Mouse (Mus musculus) gastrocnemius, postnatal 25 days (tissue): ENCODE data around the gene Lin9. TPM values are rescaled to one million over a fixed set of nuclear protein-coding genes. Genes with fewer than 3 reads are reported as not detected.
"Not testable (repeated sequence)": the region's sequence is repeated elsewhere in the genome, so short reads cannot be mapped to it uniquely, and the experiment has no call there.

ENCODE experiments used
- DNase-seq: peaks from one replicate; pipeline ENCODE4 v3.0.0; 2022
- long read RNA-seq, 2 experiments: library from polyadenylated mRNA; stranded (forward); transcript quantifications; one replicate each; pipeline ENCODE4 v2.0.0; 2021
- total RNA-seq, 2 experiments: library from RNA; stranded (reverse); gene quantifications; 1 replicate in 1 of 2; 2 replicates in 1 of 2; pipeline ENCODE4 v1.2.3; 2021

Lin9 gene
- total RNA-seq, result 1 to 10 TPM; 2.7 to 3.6 TPM
- long read RNA-seq, experiment 1, partial matches to known transcripts, result 0 of 3 reads
- long read RNA-seq, experiment 1, other reads (novel, unspliced or antisense), result 3 of 3 reads
- long read RNA-seq, experiment 2, partial matches to known transcripts, result 0 of 1 reads
- long read RNA-seq, experiment 2, other reads (novel, unspliced or antisense), result 0 of 1 reads

DNA sequence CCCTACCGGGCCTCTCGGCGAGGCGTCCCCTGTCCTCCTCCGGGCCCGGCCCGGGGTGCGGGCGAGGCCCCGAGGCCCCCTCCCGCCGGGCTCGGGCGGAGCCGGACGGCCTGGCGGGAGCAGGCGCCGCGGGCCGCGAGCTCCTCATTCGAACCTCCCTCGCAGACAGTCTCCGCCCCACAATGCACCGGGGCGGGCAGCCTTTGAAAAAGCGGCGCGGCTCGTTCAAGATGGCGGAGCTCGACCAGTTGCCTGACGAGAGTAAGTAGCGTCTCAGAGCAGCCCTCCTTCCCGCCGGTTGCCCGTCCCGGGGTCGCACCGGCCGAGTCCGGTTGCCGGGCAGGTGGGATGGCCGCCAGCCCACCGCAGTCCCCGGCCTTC, at the start of gene Lin9:
TSS of gene Lin9 (plus strand) at position 14 of the 381 bp plus-strand sequence.
- peak; percentile 85 for DNase-seq

DNA sequence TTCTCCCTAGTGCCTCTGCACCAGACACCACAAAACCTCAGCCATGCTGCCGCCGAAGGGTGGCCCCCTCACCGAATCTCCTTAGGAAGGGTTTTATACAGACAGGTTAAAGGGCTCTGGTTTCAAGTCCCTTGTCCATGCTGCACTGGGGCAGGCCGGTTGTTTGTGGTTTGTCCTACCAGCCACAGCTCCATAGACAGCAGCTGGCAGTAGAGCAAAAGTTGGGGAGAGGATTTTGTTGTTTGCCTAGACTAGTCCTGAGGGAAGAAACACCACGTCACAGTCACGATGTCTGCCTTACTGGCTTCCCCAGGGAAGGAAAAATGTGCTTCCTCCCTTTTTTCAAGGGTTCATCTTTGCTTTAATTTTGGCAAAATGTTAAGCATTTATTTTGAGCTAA, 40.4 kb upstream of the Lin9 start:
- no peak for DNase-seq

- peak; percentile 9 for DNase-seq
These were observed 39.1 kb upstream of the Lin9 start for GRCm38 (mm10) chr1:180601806-180602205.

DNA sequence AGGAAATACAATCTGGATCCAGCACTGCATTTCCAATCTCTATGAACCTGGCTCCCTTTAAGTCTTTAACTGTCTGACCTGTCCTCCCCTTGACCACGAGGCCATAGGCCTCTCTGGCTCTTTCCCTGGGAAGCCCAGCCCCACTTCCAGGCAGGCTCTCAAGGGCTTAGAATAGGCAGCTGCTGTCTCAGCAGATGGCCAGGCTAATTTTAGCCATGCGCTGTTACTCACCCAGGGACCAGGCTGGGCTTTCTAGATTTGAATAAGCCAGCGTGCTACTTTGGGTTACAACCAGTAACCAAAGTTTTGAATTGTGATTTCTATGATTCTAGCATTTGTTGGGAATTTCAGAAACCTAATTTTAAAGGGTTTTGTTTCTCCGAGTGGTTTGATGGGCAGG, 36.4 kb upstream of the Lin9 start:
- DNase-seq, result peak; percentile 75

GRCm38 (mm10) chr1:180606106-180606505, 34.8 kb upstream of the Lin9 start:
- no peak for DNase-seq

DNA sequence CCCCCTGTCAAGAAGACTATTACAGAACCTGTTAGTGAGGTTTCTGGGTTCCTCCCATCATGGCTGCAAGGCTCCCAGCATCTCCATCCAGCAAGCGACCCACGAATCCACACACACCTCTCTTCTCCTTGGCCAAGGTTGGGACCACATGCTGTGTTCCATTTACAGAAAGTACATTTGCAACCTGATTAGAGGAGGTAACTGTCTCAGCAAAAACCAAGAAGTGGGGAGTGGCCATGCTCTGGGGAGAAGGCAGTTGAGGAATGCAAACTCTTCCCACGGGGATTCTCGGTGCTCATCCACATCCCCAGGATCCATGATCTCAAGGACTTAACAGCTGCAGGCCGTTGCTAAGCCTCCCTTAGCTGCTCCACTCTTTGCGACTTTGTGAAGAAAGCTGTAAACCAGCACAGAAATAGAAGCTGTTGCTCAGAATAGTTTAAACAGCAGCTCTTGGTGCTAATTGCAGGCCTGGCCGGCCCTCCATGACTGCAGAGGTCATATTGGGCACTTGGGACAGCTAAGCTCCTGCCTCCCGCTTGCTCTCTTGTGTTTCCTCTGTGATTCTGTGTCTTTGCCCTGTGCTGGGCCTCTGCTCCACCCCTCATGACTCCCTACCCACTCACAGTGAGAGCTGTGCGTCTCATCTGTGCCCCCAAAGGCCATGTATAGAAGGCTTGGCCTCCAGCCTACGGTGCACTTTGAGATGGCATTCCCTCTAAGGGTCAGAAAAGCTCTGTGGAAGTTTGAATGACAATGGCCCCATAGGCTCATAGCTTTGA, 34.0 kb upstream of the Lin9 start:
- no peak for DNase-seq

GRCm38 (mm10) chr1:180607578-180607879, 33.4 kb upstream of the Lin9 start:
- DNase-seq, result no peak

DNA sequence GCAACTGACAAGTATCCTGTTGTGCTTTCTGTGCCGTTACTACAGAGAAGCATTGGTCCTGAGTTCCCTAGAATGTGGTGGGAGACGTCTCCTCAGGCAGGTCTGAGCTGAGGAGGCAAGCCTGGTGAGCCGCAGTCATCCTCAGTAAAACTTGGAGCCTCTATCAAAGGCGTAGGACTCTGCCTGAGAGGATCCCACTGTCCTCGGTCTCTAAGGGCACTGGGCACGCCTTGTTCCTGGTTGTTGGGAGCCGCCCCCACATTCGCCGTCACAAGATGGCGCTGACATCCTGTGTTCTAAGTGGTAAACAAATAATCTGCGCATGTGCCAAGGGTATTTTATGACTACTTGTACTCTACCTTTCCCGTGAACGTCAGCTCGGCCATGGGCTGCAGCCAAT, 29.1 kb upstream of the Lin9 start:
- DNase-seq, result not testable (repeated sequence)

- no peak for DNase-seq
These were observed 24.2 kb upstream of the Lin9 start for GRCm38 (mm10) chr1:180616762-180617161.

- DNase-seq, result no peak
These were observed 18.6 kb upstream of the Lin9 start for GRCm38 (mm10) chr1:180622389-180622788.

DNA sequence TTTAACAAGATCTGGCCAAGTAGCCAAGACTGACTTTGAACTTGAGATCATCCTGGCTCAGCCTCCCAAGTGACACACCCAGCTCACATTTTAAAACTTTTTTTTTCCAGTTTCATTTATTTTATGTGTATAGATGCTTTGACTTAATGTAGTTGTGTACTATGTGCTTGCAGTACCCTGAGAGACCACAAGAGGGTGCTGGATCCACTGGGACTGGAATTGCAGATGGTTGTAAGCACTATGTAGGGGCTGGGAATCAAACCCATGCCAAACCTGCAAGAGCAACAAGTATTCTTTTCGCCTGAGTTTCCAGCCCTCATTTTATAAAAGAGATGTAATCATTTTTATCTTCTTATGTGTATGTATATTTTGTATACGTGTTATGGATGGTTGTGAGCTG, 17.0 kb upstream of the Lin9 start:
- no peak for DNase-seq

DNA sequence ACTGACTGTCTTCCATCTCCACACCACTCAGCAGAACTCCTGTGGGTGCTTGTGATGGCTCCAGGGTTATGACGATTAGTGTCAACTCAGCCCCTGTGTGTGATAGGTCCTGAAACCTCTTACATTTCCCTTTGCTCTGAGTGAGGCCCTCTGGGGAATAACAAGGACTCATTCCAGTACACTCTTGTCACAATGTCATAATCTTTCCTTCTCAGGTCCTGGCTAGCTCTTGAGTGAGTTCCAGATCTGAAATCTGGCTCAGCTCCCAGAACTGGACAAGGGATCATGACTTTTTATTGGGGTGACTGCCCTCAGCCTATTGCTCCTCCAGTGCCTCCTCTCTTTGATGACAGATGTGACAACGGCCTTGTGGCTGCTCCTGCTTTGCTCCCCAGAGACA, 14.8 kb upstream of the Lin9 start:
- peak; percentile 50 for DNase-seq

DNA sequence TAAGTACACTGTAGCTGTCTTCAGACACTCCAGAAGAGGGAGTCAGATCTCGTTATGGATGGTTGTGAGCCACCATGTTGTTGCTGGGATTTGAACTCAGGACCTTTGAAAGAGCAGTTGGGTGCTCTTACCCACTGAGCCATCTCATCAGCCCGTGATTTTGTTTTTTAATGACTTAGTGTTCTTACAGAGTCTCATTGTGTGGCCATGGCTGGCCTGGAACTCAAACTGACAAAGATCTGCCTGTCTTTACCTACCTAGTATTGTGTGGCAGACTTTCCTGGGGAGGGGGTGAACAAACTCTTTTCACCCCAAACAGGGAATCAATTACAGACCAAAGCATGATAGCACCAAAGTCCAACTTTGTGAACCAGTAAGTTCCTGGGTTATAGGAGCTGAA, 3.2 kb upstream of the Lin9 start:
- DNase-seq, result not testable (repeated sequence)

DNA sequence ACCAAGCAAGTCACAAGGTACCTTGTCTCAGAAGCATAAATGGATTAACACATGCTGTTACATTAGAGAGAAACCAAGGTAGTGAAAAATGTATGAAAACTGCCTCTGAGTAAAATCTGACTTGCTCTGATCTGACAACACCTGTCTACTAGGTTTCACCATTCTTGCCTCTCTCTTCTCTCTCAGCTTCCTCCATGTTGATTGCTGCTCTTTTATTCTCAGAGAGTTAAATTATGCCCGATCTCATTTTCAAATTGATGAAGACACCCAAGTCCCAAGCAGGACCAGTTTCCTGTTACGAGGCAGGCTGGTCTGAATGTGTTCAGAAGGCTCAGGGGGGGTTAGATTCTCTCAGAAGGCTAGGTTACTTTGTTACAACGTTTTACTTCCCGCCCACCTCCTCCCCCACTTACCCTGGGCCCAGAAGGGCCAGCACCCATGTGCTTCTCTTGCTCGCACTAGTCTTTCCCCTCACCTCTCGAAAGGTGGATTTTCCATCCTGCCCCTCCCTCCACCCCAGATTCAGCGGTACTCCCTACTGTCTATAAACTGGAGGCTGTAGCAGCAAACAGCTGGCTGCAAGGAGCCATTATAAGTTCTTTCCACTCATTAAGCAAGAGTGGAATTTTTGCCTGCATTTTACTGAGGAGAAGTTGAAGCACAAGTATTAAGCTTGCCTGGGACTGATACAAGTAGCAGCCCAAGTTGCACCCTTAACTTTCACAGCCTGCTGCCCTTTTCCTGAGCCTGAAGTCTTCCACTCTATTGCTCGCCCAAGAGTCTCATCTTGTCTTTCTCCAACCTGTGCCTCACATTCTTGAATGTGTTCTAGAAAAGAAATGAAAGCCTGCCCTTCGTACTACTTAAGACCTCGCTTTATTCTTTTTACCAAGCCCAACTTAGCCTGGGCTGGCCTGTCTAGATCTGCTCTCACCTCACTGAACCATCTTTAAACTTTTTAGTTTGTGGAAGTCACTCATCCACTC, 1.2 kb upstream of the Lin9 start:
- no peak for DNase-seq

- DNase-seq, result peak; percentile 45
These were observed 285 bp upstream of the Lin9 start for GRCm38 (mm10) chr1:180640605-180641125.

DNA sequence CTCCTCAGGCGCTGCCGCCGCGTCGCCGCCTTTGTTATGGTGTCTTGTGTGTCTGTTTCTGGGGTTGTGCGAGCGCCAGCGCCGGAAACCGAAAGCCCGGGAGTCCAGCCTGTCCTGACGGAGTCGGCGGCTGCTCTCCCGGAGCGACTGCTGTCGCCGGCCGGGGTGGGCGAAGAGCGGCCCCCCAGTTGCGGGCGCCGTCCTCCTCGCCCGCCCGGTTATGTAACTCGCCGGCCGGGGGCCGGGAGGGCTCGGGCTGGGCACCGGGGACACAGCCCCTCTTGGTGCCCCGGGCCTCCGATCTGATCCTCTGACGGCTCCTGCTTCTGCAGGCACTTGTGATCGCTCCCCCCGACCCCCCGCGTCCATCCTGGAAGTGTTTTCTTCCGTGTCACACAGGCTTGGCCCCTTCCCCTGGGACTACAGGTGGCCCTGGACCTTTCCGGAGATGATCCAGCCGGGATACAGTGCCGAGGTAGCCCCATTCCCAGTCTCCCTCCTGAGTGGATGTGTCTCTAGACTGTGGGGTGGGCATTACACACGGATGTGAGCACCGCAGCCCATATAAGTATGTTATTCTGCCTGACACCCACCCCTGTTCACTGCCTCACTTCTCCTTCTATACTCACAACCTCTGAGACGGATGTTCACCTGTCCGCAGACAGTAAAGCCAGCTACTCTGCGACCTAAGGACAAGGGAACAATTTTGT, 723 bp downstream of the Lin9 start:
- no peak for DNase-seq

GRCm38 (mm10) chr1:180642228-180642564, 1.2 kb downstream of the Lin9 start:
- no peak for DNase-seq

DNA sequence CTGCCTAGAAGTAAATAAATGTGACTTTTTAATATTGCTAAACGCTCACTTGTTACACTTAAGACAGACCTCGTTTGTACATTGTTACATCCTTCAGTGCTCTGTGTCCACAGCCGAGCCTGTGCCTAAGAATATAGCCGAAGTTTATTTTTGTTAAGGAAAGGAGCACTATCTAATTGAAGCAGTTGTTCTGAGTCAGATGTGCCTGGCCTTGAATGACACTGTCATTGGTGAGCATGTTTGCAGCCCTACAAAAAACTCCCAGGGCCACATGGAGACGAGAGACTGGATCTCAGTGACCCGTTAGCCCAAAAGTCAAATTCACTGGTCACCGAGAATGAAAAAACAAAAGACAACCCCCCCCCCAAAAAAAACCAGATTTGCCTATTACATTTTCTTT, 50.3 kb downstream of the Lin9 start:
- DNase-seq, result no peak

DNA sequence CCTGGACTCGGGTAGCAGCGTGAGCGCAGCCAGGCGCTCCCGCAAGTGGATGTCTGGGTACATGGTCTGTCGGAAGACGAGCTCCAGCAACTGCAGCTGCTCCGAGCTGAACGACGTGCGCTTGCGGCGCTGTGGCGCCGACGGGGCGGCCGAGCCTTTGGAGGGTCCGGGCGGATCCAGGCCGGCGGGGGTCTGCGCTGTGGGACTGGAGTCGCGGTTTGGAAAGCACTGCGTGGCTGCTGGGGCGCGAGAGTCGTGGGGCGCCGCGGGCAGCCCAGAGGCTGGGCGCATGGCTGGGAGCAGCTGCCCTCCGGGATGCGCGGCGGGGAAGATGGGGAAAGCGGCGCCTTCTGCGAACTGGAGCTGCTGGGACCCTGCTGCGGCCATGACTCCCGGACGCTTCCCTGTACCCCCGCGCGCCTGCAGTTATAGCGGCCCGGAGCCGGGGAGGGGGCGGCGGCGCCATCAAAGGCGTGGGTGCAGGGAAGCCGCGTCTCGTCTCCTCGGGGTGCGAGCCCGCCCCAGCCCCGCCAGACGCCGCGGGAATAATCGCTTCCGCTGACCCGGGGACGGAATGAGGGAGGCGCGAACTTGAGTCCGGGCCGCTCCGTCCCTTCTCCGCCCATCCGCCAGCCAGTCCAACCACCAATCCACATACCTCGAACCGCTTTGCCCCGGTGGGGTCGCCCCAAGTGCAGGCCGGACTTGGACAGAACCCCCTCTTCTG, 55.8 kb downstream of the Lin9 start, which contains the start of gene Mixl1:
TSS of gene Mixl1 (minus strand) at position 409 of the 727 bp plus-strand sequence.
- DNase-seq, result no peak

DNA sequence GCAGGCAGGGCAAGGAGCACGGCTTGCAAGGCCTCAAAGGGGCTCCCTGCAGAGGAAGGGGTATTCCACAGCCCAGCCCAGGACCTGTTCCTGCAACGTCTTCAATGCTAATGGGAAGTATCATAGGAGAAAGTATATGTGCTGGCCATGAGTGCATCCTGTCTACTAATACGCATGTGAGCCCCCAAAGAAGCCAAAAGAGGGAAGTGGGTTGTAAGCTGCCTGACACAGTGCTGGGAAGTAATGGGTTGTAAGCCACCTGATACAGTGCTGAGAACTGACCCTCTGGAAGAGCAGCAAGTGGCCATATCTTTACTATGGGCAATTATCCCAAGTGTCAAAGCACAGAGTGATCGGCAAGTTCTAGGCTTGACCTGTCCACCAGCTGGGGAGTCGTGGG, 57.1 kb downstream of the Lin9 start:
- no peak for DNase-seq

DNA sequence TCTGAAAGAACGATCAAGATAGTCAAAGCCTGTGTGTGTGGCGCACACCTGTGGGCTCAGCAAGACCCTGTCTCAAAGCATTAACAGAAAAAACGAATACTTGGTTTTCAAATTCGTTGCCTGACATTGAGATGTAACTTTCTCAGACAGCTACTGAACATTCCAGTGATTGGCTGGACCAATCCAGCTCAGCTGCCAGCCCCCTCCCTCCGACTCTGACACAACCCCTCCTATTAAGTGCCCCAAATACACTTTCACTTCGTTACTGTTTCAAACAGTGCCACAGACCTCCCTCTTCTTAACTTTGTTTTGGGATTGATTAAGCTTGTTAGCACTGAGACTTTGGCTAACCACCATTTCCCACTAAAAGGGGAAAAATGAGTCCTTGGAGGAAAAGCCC, 62.5 kb downstream of the Lin9 start:
- no peak for DNase-seq
